Mouse (Mus musculus): ENCODE measurements around the gene Plekha1. TPM values are rescaled to one million over a fixed set of nuclear protein-coding genes. Genes with fewer than 3 reads are reported as not detected.

Gene Plekha1
- polyA plus RNA-seq, 1 experiment from 2014 or later = 31.7 TPM

- no peak for DNase-seq (ENCODE audit: extremely low spot score, low spot score)
- Histone ChIP-seq H3K4me1 (peaks cover 55% of the 10 kb centered on the region), H3K9me3 (no peaks in the 10 kb centered on the region), H3K36me3 (replicated peaks) (no peaks in the 10 kb centered on the region), H3K27me3 (ENCODE audit: poor library complexity, severe bottlenecking) (peaks cover 98% of the 10 kb centered on the region), H3K27ac (peak overlapping the region; percentile 56; the same call in 1 of the 2 replicates), H3K4me3 (no peak overlapping the region)
- WGBS = 80% methylated on average over 9 of the region's 9 CpGs
Observed at GRCm38 (mm10) chr7:130836066-130836465, 29.5 kb upstream of the Plekha1 start.

DNA sequence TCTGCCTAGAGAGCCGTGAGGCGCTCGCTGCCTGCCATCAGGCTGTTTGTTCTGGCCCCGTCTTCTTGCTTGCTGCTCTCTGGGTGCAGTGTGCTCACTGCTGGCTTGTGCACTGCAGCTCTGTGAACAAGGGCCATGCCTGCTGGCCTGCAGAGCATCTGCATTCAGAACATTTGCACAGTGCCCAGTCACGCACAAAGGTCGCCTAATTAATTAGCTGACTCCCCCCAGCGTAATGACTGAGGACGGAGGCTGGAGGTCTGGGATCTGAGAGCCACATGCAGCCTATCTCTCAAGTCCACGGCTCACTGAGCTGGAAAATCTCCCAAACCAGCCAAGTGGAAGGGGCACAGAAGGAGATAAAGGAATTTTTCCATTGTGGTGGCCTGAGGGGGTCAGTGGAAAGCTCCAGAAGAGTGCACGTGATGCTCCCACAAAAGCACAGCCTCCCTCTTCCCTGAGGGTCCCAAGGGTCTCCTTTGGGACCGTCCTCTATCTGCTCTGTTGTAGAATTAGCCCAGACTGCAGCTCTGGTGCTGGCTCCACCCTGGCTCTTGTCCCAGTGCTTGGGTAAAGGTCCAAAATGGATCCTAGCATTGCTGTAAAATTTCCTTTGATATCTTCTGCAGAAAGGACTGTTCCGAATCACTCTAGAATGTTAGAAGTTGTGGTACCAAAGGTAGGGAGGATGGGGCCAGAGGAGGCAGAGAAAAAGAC lies 27.5 kb upstream of the Plekha1 start:
- H3K27me3 ChIP-seq (ENCODE audit: poor library complexity, severe bottlenecking) = peaks cover 96% of the 10 kb centered on the region
- H3K36me3 ChIP-seq (replicated peaks) = no peaks in the 10 kb centered on the region
- DNase-seq (ENCODE audit: extremely low spot score, low spot score) = peak; percentile 80
- H3K27ac ChIP-seq = peak overlapping the region; percentile 81
- peak overlapping the region; percentile 16; the same call in 1 of the 2 replicates for H3K4me3 ChIP-seq
- H3K9me3 ChIP-seq = no peaks in the 10 kb centered on the region
- peaks cover 55% of the 10 kb centered on the region for H3K4me1 ChIP-seq
- WGBS = 18% methylated on average over 12 of the region's 12 CpGs

- Histone ChIP-seq H3K9me3 (no peaks in the 10 kb centered on the region), H3K4me1 (peaks cover 55% of the 10 kb centered on the region), H3K4me3 (no peak overlapping the region), H3K27me3 (ENCODE audit: poor library complexity, severe bottlenecking) (peaks cover 96% of the 10 kb centered on the region), H3K36me3 (replicated peaks) (no peaks in the 10 kb centered on the region), H3K27ac (peak overlapping the region; percentile 81)
- 51% methylated on average over 3 of the region's 3 CpGs for WGBS
- no peak for DNase-seq (ENCODE audit: extremely low spot score, low spot score)
Observed at GRCm38 (mm10) chr7:130838658-130839025, 26.9 kb upstream of the Plekha1 start.

- no peak overlapping the region for H3K4me3 ChIP-seq
- 89% methylated on average over 12 of the region's 12 CpGs for WGBS
- 0 out of 2 replicates have a peak overlapping the region, but pooled peaks have one; percentile 0 for H3K27ac ChIP-seq
- no peak for DNase-seq (ENCODE audit: extremely low spot score, low spot score)
- peaks cover 96% of the 10 kb centered on the region for H3K27me3 ChIP-seq (ENCODE audit: poor library complexity, severe bottlenecking)
- H3K36me3 ChIP-seq (replicated peaks) = no peaks in the 10 kb centered on the region
- peaks cover 47% of the 10 kb centered on the region for H3K4me1 ChIP-seq
- no peaks in the 10 kb centered on the region for H3K9me3 ChIP-seq
Observed at GRCm38 (mm10) chr7:130839380-130840100, 26.0 kb upstream of the Plekha1 start.

GRCm38 (mm10) chr7:130847164-130847718 lies 18.3 kb upstream of the Plekha1 start:
- Histone ChIP-seq H3K27ac (no peak overlapping the region), H3K4me3 (no peak overlapping the region), H3K36me3 (replicated peaks) (no peaks in the 10 kb centered on the region), H3K9me3 (no peaks in the 10 kb centered on the region), H3K27me3 (ENCODE audit: poor library complexity, severe bottlenecking) (peaks cover 48% of the 10 kb centered on the region), H3K4me1 (no peaks in the 10 kb centered on the region)
- DNase-seq (ENCODE audit: extremely low spot score, low spot score) = no peak
- 90% methylated on average over 17 of the region's 17 CpGs for WGBS

DNA sequence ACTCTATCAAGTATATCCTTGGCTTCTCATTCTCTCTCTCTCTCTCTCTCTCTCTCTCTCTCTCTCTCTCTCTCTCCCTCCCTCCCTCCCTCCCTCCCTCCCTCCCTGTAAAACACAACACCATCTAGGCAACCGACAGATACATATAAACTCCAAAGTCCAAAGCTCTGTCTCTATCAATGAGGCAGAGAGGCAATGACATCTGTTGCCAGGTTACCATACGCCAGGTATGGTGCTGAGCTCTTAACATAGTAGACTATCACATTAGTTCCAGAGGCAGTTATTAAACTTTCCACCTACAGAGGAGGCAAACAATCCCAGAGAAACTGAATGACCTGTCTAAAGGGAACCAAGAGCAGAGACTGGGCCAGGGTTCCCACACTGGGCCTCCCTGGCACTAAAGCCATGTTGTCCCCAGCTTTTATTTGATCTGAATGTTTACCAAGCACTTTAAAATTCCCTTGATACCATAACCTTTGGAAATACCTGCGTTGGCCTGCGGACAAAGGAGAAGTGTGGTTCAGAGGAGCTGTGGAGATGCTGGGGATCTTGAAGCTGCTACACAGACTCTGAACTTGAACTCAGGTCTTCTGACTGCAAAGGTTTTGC lies 10.8 kb upstream of the Plekha1 start:
- no peaks in the 10 kb centered on the region for H3K9me3 ChIP-seq
- H3K4me3 ChIP-seq = no peak overlapping the region
- peaks cover 34% of the 10 kb centered on the region for H3K27me3 ChIP-seq (ENCODE audit: poor library complexity, severe bottlenecking)
- H3K27ac ChIP-seq = no peak overlapping the region
- no peaks in the 10 kb centered on the region for H3K36me3 ChIP-seq (replicated peaks)
- DNase-seq (ENCODE audit: extremely low spot score, low spot score) = no peak
- H3K4me1 ChIP-seq = peaks cover 32% of the 10 kb centered on the region
- WGBS = 76% methylated on average over 4 of the region's 4 CpGs

GRCm38 (mm10) chr7:130855681-130856080 lies 9.9 kb upstream of the Plekha1 start:
- H3K4me1 ChIP-seq = peaks cover 41% of the 10 kb centered on the region
- DNase-seq (ENCODE audit: extremely low spot score, low spot score) = no peak
- no peak overlapping the region for H3K4me3 ChIP-seq
- no peak overlapping the region for H3K27ac ChIP-seq
- no peaks in the 10 kb centered on the region for H3K36me3 ChIP-seq (replicated peaks)
- H3K9me3 ChIP-seq = no peaks in the 10 kb centered on the region
- WGBS = 43% methylated on average over 3 of the region's 3 CpGs
- H3K27me3 ChIP-seq (ENCODE audit: poor library complexity, severe bottlenecking) = peaks cover 42% of the 10 kb centered on the region

- no peak for DNase-seq (ENCODE audit: extremely low spot score, low spot score)
- WGBS = 83% methylated on average over 6 of the region's 6 CpGs
- H3K27ac ChIP-seq = no peak overlapping the region
- H3K36me3 ChIP-seq (replicated peaks) = no peaks in the 10 kb centered on the region
- no peaks in the 10 kb centered on the region for H3K9me3 ChIP-seq
- H3K4me1 ChIP-seq = peaks cover 58% of the 10 kb centered on the region
- no peak overlapping the region for H3K4me3 ChIP-seq
- H3K27me3 ChIP-seq (ENCODE audit: poor library complexity, severe bottlenecking) = peaks cover 65% of the 10 kb centered on the region
Observed at GRCm38 (mm10) chr7:130857973-130858372, 7.6 kb upstream of the Plekha1 start.

GRCm38 (mm10) chr7:130859926-130860325 lies 5.6 kb upstream of the Plekha1 start:
- Histone ChIP-seq H3K9me3 (no peaks in the 10 kb centered on the region), H3K27me3 (ENCODE audit: poor library complexity, severe bottlenecking) (peaks cover 82% of the 10 kb centered on the region), H3K36me3 (replicated peaks) (no peaks in the 10 kb centered on the region), H3K4me3 (no peak overlapping the region), H3K27ac (0 out of 2 replicates have a peak overlapping the region, but pooled peaks have one; percentile 78), H3K4me1 (peaks cover 48% of the 10 kb centered on the region)
- no peak for DNase-seq (ENCODE audit: extremely low spot score, low spot score)
- 27% methylated on average over 4 of the region's 5 CpGs for WGBS

GRCm38 (mm10) chr7:130860721-130861142 lies 4.8 kb upstream of the Plekha1 start:
- Histone ChIP-seq H3K27me3 (ENCODE audit: poor library complexity, severe bottlenecking) (peaks cover 77% of the 10 kb centered on the region), H3K27ac (peak overlapping the region; percentile 78), H3K9me3 (no peaks in the 10 kb centered on the region), H3K4me3 (no peak overlapping the region), H3K4me1 (peaks cover 48% of the 10 kb centered on the region), H3K36me3 (replicated peaks) (no peaks in the 10 kb centered on the region)
- WGBS = 26% methylated on average over 11 of the region's 11 CpGs
- DNase-seq (ENCODE audit: extremely low spot score, low spot score) = no peak

GRCm38 (mm10) chr7:130862501-130862900 lies 3.1 kb upstream of the Plekha1 start:
- H3K27ac ChIP-seq = no peak overlapping the region
- DNase-seq (ENCODE audit: extremely low spot score, low spot score) = no peak

GRCm38 (mm10) chr7:130864711-130865110 lies 845 bp upstream of the Plekha1 start:
- Histone ChIP-seq H3K27me3 (ENCODE audit: poor library complexity, severe bottlenecking) (peaks cover 58% of the 10 kb centered on the region), H3K36me3 (replicated peaks) (no peaks in the 10 kb centered on the region), H3K9me3 (no peaks in the 10 kb centered on the region), H3K4me1 (peaks cover 55% of the 10 kb centered on the region), H3K4me3 (no peak overlapping the region), H3K27ac (no peak overlapping the region)
- WGBS = 82% methylated on average over 7 of the region's 7 CpGs
- no peak for DNase-seq (ENCODE audit: extremely low spot score, low spot score)

More at GRCm38 (mm10) chr7:130862501-130862900, 3.1 kb upstream of the Plekha1 start:
- H3K36me3 ChIP-seq (replicated peaks) = no peaks in the 10 kb centered on the region
- H3K4me3 ChIP-seq = no peak overlapping the region
- peaks cover 70% of the 10 kb centered on the region for H3K27me3 ChIP-seq (ENCODE audit: poor library complexity, severe bottlenecking)
- 49% methylated on average over 1 of the region's 1 CpGs for WGBS
- peaks cover 64% of the 10 kb centered on the region for H3K4me1 ChIP-seq
- no peaks in the 10 kb centered on the region for H3K9me3 ChIP-seq

All from forebrain, embryonic 10.5 days (tissue).